ENCODE assay signal across 15 mouse cellular contexts in genomic region chr11:101718324-101718723, GRCm38 (mm10). TPM values are rescaled to one million over a fixed set of nuclear protein-coding genes. Genes with fewer than 3 reads are reported as not detected.
DNase-seq lines count a peak whose midpoint lies in the region; ATAC-seq lines count a peak whose summit lies in the region.
"Had no signal": no experiment of that assay in that cellular context is flagged by ENCODE, and none has a peak within 500 bp of the region (broad histone marks: within the 10 kb centered on the region; RNA-seq: fewer than 3 reads in every experiment).

No protein-coding gene starts in this region.

- ATAC-seq in heart, embryonic 13.5 days (ENCODE audit: extremely low read depth, insufficient number of reproducible peaks, low FRiP score, low TSS enrichment), result no peak
- ATAC-seq in hindbrain, embryonic 15.5 days (ENCODE audit: low FRiP score, low read depth), result no peak
- no peak for ATAC-seq in megakaryocyte, adult 5-6 weeks (ENCODE audit: poor library complexity, severe bottlenecking)
- ATAC-seq: intestine, postnatal 0 days; liver, embryonic 12.5 days had no signal

- H3K9ac ChIP-seq in heart, embryonic 13.5 days, result peak overlapping the region; percentile 34; the same call in 1 of the 2 replicates
- no peak overlapping the region for H3K9ac ChIP-seq in hindbrain, embryonic 15.5 days
- H3K9ac ChIP-seq: liver, embryonic 12.5 days had no signal

- peaks cover 9% of the 10 kb centered on the region; the same call in 1 of the 2 replicates for H3K4me1 ChIP-seq in heart, embryonic 13.5 days
- H3K4me1 ChIP-seq in embryonic facial prominence, embryonic 10.5 days, result peaks cover 10% of the 10 kb centered on the region
- peaks cover 9% of the 10 kb centered on the region for H3K4me1 ChIP-seq in hindbrain, embryonic 15.5 days (replicated peaks)
- H3K4me1 ChIP-seq: liver, embryonic 12.5 days had no signal

- 0 out of 2 replicates have a peak overlapping the region, but pooled peaks have one; percentile 40 for H3K27ac ChIP-seq in heart, embryonic 13.5 days (replicated peaks)
- 0 out of 2 replicates have a peak overlapping the region, but pooled peaks have one; percentile 14 for H3K27ac ChIP-seq in embryonic facial prominence, embryonic 10.5 days (replicated peaks)
- 0 out of 2 replicates have a peak overlapping the region, but pooled peaks have one; percentile 6 for H3K27ac ChIP-seq in hindbrain, embryonic 15.5 days (replicated peaks)
- H3K27ac ChIP-seq: liver, embryonic 12.5 days; macrophage had no signal

- H3K4me2 ChIP-seq in heart, embryonic 13.5 days, result no peak overlapping the region
- no peak overlapping the region for H3K4me2 ChIP-seq in hindbrain, embryonic 15.5 days
- H3K4me2 ChIP-seq: liver, embryonic 12.5 days had no signal

- H3K4me3 ChIP-seq in heart, embryonic 13.5 days, result no peak overlapping the region
- H3K4me3 ChIP-seq in embryonic facial prominence, embryonic 10.5 days, result no peak overlapping the region
- H3K4me3 ChIP-seq in hindbrain, embryonic 15.5 days, result no peak overlapping the region
- H3K4me3 ChIP-seq: liver, embryonic 12.5 days had no signal

- no peak for DNase-seq in heart, postnatal 4 days
- peak; percentile 13 for DNase-seq in 3T3-L1 (ENCODE audit: low read depth, low spot score)
- DNase-seq in embryonic facial prominence, embryonic 10.5 days (ENCODE audit: low spot score), result no peak
- DNase-seq in right cerebral cortex, adult 2 months (ENCODE audit: low spot score in 2 of 2), result no peak
- no peak for DNase-seq in heart, postnatal 10 days
- DNase-seq: adrenal gland, postnatal 14 days; cerebellum, adult 11-12 months; heart, adult 11 months; spleen, adult 18-20 months had no signal

- H3K9me3 ChIP-seq in heart, embryonic 13.5 days, result no peaks in the 10 kb centered on the region
- H3K9me3 ChIP-seq in embryonic facial prominence, embryonic 10.5 days, result no peaks in the 10 kb centered on the region
- H3K9me3 ChIP-seq in hindbrain, embryonic 15.5 days, result no peaks in the 10 kb centered on the region
- H3K9me3 ChIP-seq: liver, embryonic 12.5 days had no signal

- H3K27me3 ChIP-seq in heart, embryonic 13.5 days (replicated peaks), result no peaks in the 10 kb centered on the region
- H3K27me3 ChIP-seq in embryonic facial prominence, embryonic 10.5 days (replicated peaks; ENCODE audit: low read depth, poor library complexity, severe bottlenecking), result no peaks in the 10 kb centered on the region
- no peaks in the 10 kb centered on the region for H3K27me3 ChIP-seq in hindbrain, embryonic 15.5 days
- H3K27me3 ChIP-seq: liver, embryonic 12.5 days had no signal

- WGBS in heart, embryonic 13.5 days, result 26% methylated on average over 4 of the region's 4 CpGs
- WGBS in embryonic facial prominence, embryonic 10.5 days, result 38% methylated on average over 4 of the region's 4 CpGs
- WGBS in hindbrain, embryonic 15.5 days, result 19% methylated on average over 4 of the region's 4 CpGs

- H3K36me3 ChIP-seq in heart, embryonic 13.5 days, result no peaks in the 10 kb centered on the region
- H3K36me3 ChIP-seq in embryonic facial prominence, embryonic 10.5 days (replicated peaks), result no peaks in the 10 kb centered on the region
- no peaks in the 10 kb centered on the region for H3K36me3 ChIP-seq in hindbrain, embryonic 15.5 days
- H3K36me3 ChIP-seq: liver, embryonic 12.5 days had no signal

- intact Hi-C loops in heart, postnatal 10 days (cut with DNase I), result no loop called here

RNA-seq across cellular contexts. Expression of gene Dhx8, which starts 14.4 kb away (rescaled TPM):
- polyA plus RNA-seq in heart, embryonic 13.5 days (2015; fragmentation: Nextera tagmentation; extraction: Ambion mirVana), result 18.8 and 20.1 TPM in 2 replicates
- 10 to 100 TPM; 21.6 to 21.7 TPM for total RNA-seq in heart, postnatal 4 days (2021)
- polyA plus RNA-seq in embryonic facial prominence, embryonic 10.5 days (2016; fragmentation: Nextera tagmentation; extraction: Ambion mirVana), result 50.5 and 52.3 TPM in 2 replicates
- polyA plus RNA-seq in hindbrain, embryonic 15.5 days (2015; fragmentation: Nextera tagmentation; extraction: Ambion mirVana), result 28.8 and 29.2 TPM in 2 replicates
- total RNA-seq in megakaryocyte, adult 5-6 weeks (2015), result 18.5 and 18.8 TPM in 2 replicates
- total RNA-seq in megakaryocyte, adult 5-6 weeks (2017), result 36.9 and 39.1 TPM in 2 replicates
- total RNA-seq in heart, postnatal 10 days (2021), result 10 to 100 TPM; 19.0 to 21.0 TPM

RNA-seq across cellular contexts. Expression of gene Arl4d, which starts 53.0 kb away (rescaled TPM):
- 8.7 and 9.1 TPM in 2 replicates for polyA plus RNA-seq in heart, embryonic 13.5 days (2015; fragmentation: Nextera tagmentation; extraction: Ambion mirVana)
- 10 to 100 TPM; 17.9 to 20.5 TPM for total RNA-seq in heart, postnatal 4 days (2021)
- polyA plus RNA-seq in embryonic facial prominence, embryonic 10.5 days (2016; fragmentation: Nextera tagmentation; extraction: Ambion mirVana), result 3.3 and 5.1 TPM in 2 replicates
- polyA plus RNA-seq in hindbrain, embryonic 15.5 days (2015; fragmentation: Nextera tagmentation; extraction: Ambion mirVana), result 5.6 and 7.6 TPM in 2 replicates
- 1.7 and 2.3 TPM in 2 replicates for total RNA-seq in megakaryocyte, adult 5-6 weeks (2015)
- total RNA-seq in megakaryocyte, adult 5-6 weeks (2017), result 1.0 and 2.1 TPM in 2 replicates
- 10 to 100 TPM; 22.6 to 27.5 TPM for total RNA-seq in heart, postnatal 10 days (2021)

Comparison
In these comparisons a context has a peak if more than half of its experiments do, and no peak if none do; other contexts are left out.
1. RNA of gene Arl4d, which starts 53.0 kb away (total RNA-seq): 22.6 to 27.5 TPM in heart, postnatal 10 days and 17.9 to 20.5 TPM in heart, postnatal 4 days; 1.0 to 2.3 TPM in megakaryocyte, adult 5-6 weeks; every median in the first group is over 4 times any median in the second.
2. Peak in every context shown above with its lines, with median percentiles within 50 percentile points of each other: H3K27ac ChIP-seq.